Mouse (Mus musculus) cerebellum, adult (tissue): Measurements from ENCODE around the gene Ear6.

Experiments used
- ATAC-seq: cut with Nextera tagmentation; 2 replicates; pipeline ENCODE4 v1.9.2; 2017; ENCODE audit warnings: mild to moderate bottlenecking, moderate library complexity, mixed read lengths; ENCODE audit not compliant: insufficient number of reproducible peaks, low FRiP score, low TSS enrichment

Ear6 gene

DNA sequence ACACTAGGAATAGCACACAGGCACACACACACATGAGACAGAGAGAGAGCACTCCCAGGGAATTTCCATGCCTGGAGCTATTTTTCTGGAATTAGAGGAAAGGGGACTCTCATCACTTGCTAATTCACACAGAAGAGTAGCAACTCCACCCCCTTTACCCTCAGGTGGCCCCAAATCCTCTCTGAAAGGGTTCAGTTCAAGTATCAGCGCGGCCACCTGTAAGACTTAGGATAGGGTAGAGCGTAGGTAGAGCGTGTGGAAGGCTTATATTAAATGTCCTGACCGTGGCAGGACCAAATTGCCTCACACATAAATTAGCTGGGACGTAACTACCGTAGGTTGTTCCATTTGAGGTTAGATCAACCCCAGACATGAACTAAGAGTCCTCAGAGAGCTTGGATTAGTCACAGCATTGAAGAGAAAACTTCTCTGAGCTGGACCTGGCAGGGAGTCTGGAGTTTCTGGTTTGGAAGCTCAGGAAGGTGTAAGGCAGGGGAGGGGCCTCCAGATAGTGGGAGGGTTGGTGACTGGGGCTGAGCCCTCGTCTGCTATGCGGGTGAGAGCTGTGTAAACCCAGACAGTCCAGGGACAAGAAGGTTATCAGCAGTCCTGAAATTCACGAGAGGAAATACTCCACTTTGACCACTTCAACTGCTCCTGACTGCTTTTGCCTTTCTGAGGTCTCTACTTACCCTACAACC lies 39.7 kb downstream of the Ear6 start:
- no peak for ATAC-seq

DNA sequence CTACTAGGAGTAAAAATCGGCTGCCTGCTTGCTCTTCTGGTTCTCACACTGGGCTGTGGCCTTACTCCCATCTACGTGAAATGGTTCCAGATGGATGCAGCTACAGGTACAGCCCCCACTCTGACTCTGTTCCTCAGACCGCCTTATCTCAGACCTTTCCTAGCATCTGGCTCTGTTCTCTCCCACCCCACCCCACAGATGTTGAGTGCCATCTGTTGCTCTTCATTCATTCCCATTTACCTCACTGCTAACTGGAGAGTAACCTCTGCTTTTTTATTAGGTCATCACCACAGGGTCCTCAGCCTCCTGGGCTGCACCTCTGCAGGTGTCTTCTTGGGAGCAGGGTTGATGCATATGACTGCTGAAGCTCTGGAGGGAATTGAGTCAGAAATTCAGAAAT lies 40.3 kb downstream of the Ear6 start:
- ATAC-seq = no peak

DNA sequence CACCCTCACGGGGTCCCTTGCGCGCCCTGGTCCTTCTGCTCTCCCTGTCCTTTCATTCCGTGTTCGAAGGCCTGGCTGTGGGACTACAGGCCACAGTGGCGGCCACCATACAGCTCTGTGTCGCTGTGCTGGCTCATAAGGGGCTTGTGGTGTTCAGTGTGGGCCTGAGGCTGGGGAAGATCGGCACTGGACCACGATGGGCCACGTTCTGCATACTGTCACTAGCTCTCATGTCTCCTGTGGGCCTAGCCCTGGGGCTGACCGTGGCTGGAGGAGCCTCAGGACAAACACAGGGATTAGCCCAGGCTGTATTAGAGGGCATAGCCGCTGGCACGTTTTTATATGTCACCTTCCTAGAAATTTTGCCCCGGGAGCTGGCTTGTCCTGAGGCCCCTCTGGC lies 41.6 kb downstream of the Ear6 start:
- ATAC-seq = no peak

DNA sequence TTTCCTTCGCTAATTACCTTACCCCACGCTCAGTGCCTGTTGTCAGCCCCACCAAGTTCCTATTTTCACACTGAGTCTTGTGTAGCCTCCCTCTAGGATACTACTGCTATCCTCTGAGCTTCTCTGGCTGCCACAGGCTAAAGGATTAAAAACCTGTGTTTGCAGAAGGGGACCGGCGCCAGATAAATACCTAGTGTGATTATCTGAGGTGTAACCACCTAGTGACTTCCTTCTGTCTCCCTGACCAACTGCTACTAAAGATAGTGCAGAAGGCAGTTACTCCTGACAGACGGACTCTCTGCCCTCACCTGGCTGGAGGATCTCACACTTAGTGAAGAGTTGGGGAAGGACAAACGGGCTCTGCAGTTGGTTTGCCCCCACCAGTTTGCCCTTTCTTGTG lies 42.5 kb downstream of the Ear6 start:
- no peak for ATAC-seq

DNA sequence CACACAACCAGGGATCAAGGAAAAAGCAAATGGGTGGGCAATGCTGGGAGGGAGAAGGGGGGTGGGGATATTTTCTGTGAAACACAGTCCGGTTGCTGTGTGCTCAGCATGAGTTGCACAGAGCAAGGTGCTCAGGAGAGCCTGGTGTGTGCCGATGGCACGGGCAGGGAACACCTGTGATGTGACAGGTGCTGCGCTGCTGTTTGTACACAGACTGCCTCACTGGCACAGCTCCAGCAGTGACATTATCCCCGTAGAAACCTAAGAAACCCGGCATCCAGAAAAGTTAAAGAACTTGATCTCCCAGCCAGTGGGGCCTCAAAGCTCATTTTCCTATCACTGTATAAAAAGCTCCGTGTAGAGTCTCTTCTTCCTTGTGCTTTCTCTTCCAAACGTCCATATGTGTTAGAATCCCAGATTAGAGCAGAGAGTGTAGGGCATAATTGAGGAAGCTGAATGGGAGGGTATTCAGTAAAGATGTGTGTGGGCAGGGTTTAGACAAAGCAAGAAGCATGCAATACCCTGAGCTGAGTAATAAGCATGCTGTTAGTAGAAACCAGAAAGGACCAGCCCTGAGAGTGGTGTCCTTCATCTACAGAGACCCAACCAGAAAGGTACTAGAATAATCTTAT lies 43.2 kb downstream of the Ear6 start:
- 0 out of 2 replicates have a peak, but pooled peaks have one; percentile 10 for ATAC-seq

DNA sequence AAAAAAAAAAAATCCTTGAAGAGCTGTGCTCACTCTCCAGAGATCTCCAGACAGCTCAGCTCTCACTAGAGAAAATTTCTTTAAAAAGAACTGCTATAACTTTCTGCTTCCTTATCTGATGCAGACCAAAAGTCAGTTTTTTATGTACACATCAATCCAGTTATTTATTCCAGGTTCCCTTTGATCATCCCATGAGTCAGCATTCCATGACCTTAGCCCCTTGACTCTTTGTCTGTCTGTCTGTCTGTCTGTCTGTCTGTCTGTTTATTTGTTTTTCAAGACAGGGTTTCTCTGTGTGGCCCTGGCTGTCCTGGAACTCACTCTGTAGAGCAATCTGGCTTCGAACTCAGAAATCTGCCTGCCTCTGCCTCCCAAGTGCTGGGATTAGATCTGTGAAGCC lies 45.9 kb downstream of the Ear6 start:
- ATAC-seq = no peak

DNA sequence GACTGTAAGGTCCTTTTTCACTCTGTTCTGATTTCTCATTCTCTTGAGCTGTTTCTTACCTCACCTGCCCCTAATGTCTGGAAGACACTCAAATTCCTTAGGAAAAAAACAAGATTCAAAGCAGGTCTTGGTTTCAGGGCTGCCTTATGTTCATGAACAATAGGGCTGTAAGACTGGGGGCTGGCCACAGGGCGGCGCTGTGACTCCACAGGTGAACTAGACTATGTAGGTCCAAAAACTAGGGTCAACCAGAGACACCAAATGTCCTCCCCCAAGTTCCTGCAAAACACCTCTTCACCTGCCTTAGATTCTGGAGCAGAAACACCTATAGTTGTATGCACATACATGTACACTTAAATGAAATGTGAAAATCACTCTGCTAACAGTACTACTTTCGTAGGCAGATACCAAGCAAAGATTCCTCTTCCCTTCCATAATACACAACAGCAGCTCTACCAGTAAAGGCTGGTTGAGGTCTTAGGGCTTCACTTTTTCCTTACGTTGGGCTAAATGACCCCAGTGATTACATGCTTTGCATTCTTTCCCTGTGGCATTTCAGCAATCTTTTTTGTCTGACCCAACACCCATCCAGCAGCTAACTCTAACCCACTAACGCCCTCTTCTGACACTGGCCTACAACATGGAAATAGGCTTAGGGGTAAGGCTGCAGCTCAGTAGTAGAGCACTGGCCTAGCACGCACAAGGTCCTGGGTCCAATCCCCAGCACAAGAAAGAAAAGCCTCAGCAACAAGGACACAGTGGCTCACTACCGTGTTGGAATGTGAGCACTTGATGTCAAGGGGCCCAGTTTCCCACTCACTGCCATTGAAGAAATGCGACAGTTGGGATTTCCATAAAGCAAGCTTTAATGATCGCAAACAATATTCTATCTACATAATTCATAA lies 49.6 kb downstream of the Ear6 start:
- ATAC-seq = 0 out of 2 replicates have a peak, but pooled peaks have one; percentile 74

DNA sequence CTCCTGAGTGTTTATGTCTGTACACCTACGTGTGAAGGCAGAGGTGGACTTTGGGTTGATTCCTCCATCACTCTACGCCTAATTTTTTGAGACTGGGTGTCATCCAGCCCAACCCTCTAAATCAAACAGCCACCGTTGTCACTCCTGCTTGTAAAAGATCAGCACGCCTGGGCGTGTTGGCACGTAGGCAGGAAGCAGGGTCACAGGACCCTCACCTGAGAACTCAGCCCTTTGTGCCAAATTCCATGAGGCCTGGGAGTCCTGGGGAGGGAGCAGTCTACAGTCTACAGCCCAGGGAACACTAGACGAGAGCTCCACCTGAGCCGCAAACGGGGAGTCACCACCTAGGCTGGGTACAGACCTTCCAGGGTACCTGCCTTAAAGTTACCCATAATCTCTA lies 50.3 kb downstream of the Ear6 start:
- no peak for ATAC-seq
